Mouse (Mus musculus): ENCODE data around the gene Ednra.
"Not testable (repeated sequence)": the region's sequence is repeated elsewhere in the genome, so short reads cannot be mapped to it uniquely, and the experiment has no call there.

The Ednra gene

GRCm38 (mm10) chr8:77718933-77719332 is 5.3 kb downstream of the Ednra start:
- no peak for DNase-seq (ENCODE audit: extremely low read depth, low read depth, low spot score)

DNA sequence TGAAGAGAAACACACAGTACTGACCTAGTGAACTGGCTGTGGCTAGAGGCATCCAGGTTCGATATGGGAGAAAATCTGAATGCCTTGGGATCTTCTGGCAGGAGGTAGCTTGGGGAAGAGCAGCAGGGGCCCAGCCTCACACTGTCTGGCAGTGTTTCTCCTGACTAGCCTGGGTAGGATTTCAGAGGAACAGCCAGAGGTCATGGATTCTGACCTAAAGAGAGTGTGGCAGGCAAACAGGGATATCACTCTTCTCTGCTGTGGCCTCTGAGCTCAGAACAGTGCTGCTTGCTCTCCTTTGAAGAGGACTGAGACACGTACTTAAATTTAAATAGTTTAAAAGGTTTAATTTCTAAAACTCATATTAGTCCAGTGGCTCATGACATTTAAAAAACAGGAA is 7.2 kb downstream of the Ednra start:
- no peak for DNase-seq (ENCODE audit: extremely low read depth, low read depth, low spot score)

- no peak for DNase-seq (ENCODE audit: extremely low read depth, low read depth, low spot score)
Observed at GRCm38 (mm10) chr8:77714455-77714854, 9.8 kb downstream of the Ednra start.

- no peak for DNase-seq (ENCODE audit: extremely low read depth, low read depth, low spot score)
Observed at GRCm38 (mm10) chr8:77713688-77714087, 10.6 kb downstream of the Ednra start.

GRCm38 (mm10) chr8:77704768-77705167 is 19.5 kb downstream of the Ednra start:
- DNase-seq (ENCODE audit: extremely low read depth, low read depth, low spot score): no peak

- no peak for DNase-seq (ENCODE audit: extremely low read depth, low read depth, low spot score)
Observed at GRCm38 (mm10) chr8:77698028-77698427, 26.2 kb downstream of the Ednra start.

GRCm38 (mm10) chr8:77696182-77696581 is 28.1 kb downstream of the Ednra start:
- no peak for DNase-seq (ENCODE audit: extremely low read depth, low read depth, low spot score)

DNA sequence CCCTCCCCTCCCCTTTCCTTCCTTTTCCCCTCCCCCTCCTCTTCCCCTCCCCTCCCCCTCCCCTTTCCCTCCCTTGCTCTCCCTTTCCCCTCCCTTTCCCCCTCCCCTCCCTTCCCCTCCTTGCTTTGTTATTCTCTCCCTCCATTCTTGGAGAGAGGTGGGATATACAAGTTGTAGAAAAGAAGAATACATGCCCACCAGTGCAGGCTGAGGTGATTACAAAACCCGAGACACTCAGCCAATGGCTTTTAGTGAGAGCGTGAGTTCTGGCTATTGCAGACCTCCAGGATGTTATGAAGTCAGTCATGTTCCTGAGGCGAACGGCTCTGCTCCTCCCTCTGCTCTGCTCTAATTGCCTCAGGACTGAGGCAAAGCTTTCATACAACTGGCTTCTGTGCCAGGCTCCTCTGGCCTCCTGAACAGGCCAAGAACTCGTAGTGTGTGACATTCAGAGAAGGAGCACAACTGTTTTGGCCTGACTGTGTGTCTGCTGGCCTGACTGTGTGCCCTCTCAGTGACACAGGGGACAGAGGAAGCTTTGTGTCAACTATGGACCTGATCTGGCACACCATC is 28.7 kb downstream of the Ednra start:
- DNase-seq (ENCODE audit: extremely low read depth, low read depth, low spot score): no peak

GRCm38 (mm10) chr8:77695070-77695469 is 29.2 kb downstream of the Ednra start:
- DNase-seq (ENCODE audit: extremely low read depth, low read depth, low spot score): no peak

GRCm38 (mm10) chr8:77694588-77694987 is 29.7 kb downstream of the Ednra start:
- no peak for DNase-seq (ENCODE audit: extremely low read depth, low read depth, low spot score)

DNA sequence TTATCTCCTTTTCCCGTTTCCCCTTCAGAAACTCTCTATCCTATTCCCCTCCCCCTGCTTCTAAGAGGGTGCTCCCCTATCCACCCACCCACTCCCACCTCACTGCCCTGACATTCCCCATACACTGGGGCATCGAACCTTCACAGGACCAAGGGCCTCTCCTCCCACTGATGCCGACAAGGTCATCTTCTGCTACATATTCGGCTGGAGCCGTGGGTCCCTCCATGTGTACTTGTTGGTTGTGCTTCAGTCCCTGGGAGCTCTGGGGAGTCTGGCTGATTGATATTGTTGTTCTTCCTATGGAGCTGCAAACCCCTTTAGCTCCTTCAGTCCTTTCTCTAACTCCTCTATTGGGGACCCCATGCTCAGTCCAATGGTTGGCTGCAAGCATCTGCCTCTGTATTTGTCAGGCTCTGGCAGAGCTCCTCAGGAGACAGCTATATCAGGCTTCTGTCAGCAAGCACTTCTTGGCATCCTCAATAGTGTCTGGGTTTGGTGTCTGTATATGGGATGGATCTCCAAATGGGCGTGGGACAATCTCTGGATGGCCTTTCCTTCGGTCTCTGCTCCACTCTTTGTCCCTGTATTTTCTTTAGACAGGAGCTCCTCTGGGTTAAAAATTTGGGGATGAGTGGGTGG is 34.7 kb downstream of the Ednra start:
- not testable (repeated sequence) for DNase-seq (ENCODE audit: extremely low read depth, low read depth, low spot score)

DNA sequence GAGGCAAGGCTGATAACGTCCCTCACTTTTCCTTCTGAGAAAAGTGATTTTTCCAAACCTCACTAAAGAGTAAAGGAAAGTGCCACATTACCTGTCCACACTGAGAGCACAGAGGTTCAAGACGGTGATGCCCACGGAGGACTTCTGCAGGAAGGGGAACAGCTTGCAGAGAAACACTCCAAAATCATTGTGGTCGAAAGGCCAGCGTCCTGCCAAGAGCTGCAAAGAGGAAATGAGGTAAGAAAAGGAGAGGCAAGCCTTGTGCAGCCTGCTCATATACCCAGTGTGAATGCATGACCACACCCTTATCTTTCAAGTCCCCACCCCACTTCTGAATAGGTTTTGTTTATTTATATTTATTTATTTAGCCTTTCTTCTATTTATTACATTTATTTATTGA is 35.3 kb downstream of the Ednra start:
- DNase-seq (ENCODE audit: extremely low read depth, low read depth, low spot score): no peak

DNA sequence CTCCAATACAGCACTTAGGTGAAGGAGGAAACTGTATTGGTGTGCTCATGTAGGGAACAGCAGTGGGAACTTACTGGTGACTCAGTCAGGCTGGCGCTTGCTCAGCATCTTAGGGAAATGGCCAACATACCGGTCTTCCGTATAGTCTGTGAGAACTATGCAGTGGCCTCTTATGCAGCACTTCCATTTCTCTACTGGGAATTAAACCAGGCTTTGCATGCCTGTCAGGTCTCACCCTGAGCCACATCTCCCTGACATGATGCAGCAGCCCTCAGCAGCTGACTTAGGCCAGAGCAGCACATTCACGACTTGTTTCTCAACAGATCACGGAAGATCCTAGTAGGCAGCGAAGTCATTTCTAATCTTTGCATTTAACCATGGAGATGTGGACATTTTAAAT is 39.9 kb downstream of the Ednra start:
- no peak for DNase-seq (ENCODE audit: extremely low read depth, low read depth, low spot score)

DNA sequence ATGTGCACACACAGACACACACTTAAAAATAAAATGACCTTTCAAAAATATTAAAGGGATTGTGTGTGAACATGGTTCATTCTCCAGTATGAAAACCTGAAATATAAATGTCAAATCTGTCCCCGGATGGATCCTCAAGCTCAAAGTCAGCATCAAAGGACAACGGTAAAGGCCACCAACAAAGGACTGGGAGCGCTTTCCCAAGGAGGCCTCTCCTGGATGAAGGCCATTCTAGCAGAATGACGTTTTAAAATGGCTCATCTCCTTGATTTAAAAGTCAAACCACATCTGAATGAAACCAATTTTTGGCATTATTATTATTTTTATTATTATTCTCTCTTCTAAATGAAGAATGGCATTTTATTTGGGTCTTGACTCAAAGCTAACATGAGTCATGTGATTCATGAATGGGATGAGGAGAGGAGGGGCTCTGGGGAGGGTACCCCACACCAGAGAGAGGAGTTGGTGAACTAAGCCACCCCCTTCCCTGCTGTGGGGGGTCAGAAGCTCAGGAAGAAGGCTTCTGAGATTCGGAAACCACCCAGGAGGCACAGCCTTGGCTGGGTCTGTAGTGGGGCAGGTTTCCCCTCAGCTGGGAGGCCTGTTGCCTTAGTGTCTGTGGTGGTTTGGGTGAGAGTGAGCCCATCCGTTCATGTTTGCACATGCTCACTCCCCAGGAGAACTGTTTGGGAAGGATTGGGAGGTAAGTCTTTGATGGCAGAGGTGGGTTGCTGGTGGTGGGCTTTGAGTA is 40.7 kb downstream of the Ednra start:
- no peak for DNase-seq (ENCODE audit: extremely low read depth, low read depth, low spot score)

DNA sequence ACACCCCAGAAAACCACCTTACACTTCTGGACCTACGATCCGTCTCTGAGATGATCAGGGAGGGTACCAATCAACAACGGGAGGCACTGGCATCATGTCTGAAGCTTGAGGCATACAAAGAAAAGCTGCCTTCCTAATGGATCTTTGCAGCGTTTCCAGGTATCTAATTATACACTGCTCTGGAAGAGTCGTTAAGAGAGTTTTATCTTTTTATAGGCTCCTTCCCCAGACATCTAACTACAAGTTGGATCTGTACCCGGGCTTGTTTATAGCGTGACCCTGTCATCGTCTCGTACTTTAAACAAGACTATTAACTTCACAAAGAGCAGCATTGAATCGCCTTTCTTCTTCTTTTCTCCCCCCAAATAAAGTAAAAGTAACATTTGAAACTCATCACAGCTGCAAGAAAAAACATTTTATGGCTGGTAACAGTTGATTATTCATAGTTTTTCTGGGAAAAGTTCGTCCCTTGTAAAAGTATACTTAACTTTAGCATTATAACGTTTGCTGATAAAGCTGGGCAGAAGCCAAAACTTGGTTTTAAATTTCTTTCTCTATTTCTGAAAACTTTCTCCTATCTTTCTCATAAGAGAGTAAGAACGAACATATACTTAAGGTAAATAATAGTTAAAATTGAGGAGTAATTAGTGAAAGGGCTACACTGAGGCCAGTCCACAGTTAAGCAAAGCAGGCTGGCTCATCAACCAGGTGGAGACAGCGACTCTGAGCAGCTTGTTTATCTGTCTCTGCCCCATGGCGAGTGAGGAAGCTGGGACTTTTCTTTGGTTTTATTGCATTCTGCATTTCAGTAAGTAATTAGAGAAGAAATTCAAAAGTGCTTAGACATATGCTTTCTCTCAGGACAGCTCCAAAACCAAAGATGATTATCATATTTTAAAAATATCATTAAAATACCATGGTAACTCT is 42.0 kb downstream of the Ednra start:
- no peak for DNase-seq (ENCODE audit: extremely low read depth, low read depth, low spot score)

GRCm38 (mm10) chr8:77672036-77672435 is 52.2 kb downstream of the Ednra start:
- DNase-seq (ENCODE audit: extremely low read depth, low read depth, low spot score): no peak

- no peak for DNase-seq (ENCODE audit: extremely low read depth, low read depth, low spot score)
Observed at GRCm38 (mm10) chr8:77670612-77671363, 53.5 kb downstream of the Ednra start.

GRCm38 (mm10) chr8:77667916-77668315 is 56.3 kb downstream of the Ednra start:
- no peak for DNase-seq (ENCODE audit: extremely low read depth, low read depth, low spot score)

DNA sequence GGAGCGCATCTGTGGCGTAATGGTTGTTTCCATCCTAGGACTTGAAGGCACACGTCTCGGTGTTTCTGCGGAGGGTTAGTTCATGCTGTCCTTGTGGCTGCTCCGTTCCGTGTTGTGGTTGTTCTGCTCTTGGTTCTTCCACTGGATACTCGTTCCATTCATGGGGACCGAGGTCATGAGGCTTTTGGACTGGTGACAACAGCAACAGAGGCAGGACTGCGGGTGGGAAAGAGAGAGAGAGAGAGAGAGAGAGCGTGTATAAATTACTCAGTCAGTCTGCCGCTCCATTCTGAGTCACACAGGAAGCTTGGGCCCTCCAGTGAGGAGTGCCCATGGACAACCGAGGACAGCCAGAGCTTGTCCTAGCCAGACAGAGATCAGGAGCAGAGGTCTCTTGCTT is 59.4 kb downstream of the Ednra start:
- no peak for DNase-seq (ENCODE audit: extremely low read depth, low read depth, low spot score)

DNA sequence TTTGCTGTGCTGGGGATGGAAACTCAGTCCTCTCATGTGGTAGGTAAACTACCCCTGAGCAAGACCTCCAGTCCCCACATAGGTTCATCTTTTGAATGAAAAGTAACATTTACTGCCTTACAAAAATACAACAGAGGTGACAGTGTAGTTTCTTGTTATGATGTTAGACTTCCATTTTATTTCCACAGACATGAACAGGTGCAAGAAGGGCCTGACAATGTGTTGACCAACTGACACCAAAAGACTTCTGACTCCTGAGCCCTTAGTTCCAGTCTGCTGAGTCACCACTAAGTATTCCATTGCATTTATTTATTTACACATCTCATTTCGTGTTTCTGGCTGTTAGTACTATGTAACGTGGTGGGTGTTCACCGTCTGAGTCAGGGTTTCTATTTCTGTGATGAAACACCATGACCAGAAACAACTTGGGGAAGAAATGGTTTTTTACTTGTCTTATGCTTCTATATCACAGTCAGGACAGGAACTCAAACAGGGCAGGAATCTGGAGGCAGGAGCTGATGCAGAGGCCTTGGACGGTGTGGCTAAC is 64.7 kb downstream of the Ednra start:
- no peak for DNase-seq (ENCODE audit: extremely low read depth, low read depth, low spot score)
